Mouse (Mus musculus): Measurements from ENCODE around the gene Tbx6.

- TF ChIP-seq POLR2A (IDR thresholded peaks at IDR 0.05; ENCODE audit: control insufficient read depth, low read depth, low read length) (no peak), CTCF (IDR thresholded peaks at IDR 0.05; ENCODE audit: control insufficient read depth, insufficient read depth, insufficient replicate concordance, low read depth, low read length) (no peak)
Observed at GRCm38 (mm10) chr7:126746798-126747197, 34.5 kb upstream of the Tbx6 start.
